Mouse (Mus musculus) megakaryocyte, embryonic 14.5 days (primary cell): Measurements from ENCODE around the gene Rbm20.

Experiments used
- FLI1 ChIP-seq: IDR thresholded peaks from 2 replicates; pipeline ENCODE4 v1.6.1; 2012; ENCODE audit warnings: low read length, inconsistent platforms, mixed read lengths
- GATA1 ChIP-seq: IDR thresholded peaks from 3 replicates; pipeline ENCODE4 v1.6.1; 2012; ENCODE audit warnings: mixed read lengths, low read length, inconsistent platforms, borderline replicate concordance

- TF ChIP-seq GATA1 (no peak), FLI1 (no peak)
Observed at GRCm38 (mm10) chr19:53898970-53899900, 222.1 kb downstream of the Rbm20 start.
